Mouse (Mus musculus) right cerebral cortex, postnatal 10 days (tissue): ENCODE measurements at regions not wholly inside any gene's neighbourhood (a gene's known extent, or its start where the extent isn't known, plus 50 kb on each side); places are given as distances from the start of the nearest gene placed in this dataset.

Experiments
- DNase-seq, 2 experiments: peaks; one replicate each; pipeline ENCODE4 v3.0.0; 2021; ENCODE audit warnings: low spot score in 2 of 2

GRCm38 (mm10) chr2:54154501-54155183 is 69.3 kb upstream of the Rprm start:
- no peak for DNase-seq

DNA sequence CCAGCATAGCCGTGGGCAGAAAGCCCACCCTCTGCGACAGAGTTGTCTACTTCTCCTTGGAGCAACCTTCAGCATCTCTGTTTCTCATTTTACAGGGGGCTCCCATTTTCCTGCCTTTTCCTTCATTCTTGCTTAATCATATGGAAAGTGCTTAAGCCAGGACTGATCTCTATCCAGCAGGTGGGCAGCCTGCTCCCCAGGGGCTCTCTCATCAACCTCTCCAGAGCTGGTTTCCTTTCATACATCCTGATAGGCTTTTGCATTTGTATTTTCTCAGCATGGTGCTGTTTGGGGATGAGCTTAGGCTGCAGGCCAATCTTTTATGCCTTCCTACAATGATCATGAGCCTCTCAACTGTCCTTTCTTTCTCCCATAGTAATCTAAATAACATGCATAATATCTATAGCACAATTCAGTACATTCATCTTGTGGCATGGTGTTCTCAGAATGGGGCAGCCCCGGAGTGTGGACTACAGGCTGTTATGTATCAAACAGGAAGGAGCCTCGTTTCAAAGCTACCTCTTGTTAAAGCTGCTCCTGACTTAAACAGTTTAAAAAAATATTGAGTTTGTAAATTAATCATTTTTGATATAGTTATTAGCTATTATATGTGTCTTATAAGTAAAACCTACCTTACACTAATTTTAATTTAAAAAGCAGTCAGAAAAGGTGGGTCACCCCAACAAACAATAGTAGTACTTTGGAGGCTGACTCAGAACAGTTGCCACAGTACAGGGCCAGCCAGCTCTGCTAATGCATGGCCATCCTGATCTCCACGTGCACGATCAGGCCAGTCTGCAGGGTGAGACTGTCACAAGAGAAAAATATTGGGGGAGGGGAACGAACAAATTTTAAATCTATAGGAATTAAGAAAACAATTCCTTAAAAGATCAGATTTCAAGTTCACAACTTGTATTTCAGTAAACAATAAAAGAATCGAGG is 73.6 kb upstream of the Rprm start:
- DNase-seq: no peak

DNA sequence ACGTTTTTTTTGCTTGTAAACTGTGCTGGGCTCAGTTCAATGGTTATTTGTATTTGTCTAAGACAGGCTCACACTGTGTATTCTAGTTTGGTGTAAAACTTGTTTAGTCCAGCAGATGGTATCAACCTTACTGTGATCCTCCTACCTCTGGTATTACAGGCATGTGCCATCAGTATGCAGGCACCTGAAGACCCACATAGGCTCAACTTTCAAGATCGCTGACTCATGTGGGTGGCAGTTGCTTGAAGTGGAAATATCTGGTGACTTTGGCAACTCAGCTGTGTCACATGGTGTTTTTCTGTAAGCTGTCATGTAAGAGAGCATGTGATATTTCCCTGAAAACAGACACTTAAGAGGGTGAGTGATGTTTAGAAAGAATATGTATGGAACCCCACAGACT is 92.2 kb upstream of the Rprm start:
- DNase-seq: no peak

- DNase-seq: no peak
Observed at GRCm38 (mm10) chr2:54190828-54191227, 105.5 kb upstream of the Rprm start.

GRCm38 (mm10) chr2:54198343-54198742 is 113.0 kb upstream of the Rprm start:
- no peak for DNase-seq

GRCm38 (mm10) chr2:54215597-54215996 is 130.2 kb upstream of the Rprm start:
- DNase-seq: no peak

DNA sequence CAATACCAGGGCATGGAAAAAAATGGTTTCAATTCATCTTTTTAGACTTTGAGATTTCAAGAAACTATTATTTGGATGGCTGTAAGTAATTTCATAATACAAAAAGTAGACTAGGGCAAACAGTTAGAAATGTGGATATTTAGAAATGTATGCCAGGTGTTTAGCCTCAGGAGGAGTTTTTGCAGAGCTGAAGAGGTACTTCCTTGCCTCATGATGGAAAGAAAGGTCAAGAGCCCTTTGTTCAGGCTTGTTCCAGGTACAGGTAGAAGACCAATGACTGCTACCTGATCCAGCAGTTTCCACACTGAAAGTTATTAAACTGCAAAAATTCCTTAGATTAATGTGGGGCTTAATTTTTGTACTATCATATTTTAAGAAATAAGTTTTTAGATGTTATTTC is 143.3 kb upstream of the Rprm start:
- no peak for DNase-seq

DNA sequence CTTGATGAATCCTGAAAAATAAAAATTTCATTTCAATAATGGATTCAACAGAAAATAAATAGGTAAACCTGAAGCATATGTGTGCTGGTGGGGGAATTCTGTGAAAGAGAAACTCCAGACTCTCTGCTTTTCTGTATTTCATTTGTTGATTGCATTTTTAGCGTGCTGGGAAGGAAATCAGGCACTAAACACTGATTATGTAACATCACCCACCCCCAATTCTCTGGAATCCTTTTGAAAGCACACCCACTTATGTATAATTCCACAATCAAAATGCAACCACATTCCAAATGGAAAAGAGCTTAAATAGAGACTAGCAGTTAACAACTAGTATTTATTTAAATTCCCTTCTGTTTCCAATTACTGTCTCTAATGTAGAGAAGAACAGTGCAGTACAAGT is 143.7 kb upstream of the Rprm start:
- no peak for DNase-seq

- no peak for DNase-seq
Observed at GRCm38 (mm10) chr2:54236760-54237159, 151.4 kb upstream of the Rprm start.

DNA sequence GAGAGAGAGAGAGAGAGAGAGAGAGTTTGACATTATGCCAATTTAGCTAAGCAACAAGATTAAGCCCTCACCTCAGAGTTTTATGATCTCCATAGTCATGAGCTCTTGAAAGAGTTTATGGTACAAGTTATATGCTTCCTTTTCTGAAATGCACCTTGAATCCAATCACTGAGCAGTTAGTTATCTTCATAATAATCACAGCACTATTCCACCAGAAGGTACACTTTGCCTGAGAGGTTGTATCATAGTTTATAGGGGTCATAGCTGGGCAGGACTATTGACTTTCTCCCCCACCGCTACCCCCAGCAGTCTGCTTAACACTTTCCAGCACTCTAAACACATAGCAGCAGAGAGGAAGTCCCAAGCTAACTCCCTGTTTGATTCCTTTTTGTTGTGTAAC is 151.8 kb upstream of the Rprm start:
- DNase-seq: no peak

- peak in 1 of 2 experiments; percentile 17 for DNase-seq
Observed at GRCm38 (mm10) chr2:54264773-54265452, 171.2 kb upstream of the Galnt13 start.

DNA sequence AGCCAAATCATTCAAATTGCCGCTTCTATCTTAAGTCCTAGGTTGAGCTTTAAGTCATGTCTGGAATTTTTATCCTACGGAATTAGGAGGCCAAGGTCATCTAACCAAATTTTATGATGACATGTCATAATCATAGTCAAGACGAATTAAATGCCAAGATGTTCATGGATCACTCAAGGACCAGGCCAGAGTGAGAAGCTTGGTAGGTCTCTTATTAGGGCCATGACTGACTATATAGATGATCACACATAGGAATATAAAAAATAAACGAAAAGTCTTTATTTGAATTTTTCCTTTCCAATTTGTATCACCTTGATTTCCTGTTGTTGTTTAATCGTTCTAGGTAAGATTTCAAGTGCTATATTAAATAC is 170.7 kb upstream of the Galnt13 start:
- DNase-seq: no peak

DNA sequence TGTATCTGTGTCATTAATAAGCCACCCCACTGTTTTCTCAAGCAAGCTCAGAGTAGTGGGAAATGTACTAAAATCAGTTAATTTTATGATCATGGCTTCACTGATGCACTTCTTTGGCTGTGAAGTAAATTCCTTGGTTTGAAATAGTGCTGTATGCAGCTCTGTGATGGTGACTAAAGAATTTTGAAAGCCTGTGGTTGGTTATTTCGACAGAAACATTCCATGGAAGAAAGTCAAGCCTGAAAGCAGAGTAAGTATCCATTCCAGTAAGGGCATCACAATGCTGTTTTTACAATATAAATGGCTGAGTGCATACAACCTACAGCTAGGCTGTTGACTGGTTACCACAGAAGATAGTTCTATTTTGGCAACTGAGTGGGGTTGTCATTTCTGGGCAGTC is 154.2 kb upstream of the Galnt13 start:
- no peak for DNase-seq

- DNase-seq: no peak
Observed at GRCm38 (mm10) chr2:54283876-54284275, 152.2 kb upstream of the Galnt13 start.

DNA sequence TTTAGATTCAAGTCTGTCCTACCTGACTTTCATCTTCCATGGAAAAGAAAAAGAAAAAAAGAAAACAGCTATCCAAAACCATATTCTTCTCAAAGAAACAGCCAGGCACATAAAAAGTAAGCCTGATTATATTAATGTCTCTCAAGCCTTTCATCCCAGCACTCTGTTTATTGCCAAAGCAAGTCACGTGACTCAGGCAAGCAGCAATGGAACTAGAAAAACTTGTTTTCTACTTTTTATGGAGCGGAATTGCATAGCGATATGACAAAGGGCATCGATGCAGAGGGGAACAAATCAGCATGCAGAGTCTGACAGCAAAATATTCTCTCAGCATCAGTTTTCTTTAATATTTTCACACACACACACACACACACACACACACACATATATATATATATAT is 130.6 kb upstream of the Galnt13 start:
- DNase-seq: no peak

DNA sequence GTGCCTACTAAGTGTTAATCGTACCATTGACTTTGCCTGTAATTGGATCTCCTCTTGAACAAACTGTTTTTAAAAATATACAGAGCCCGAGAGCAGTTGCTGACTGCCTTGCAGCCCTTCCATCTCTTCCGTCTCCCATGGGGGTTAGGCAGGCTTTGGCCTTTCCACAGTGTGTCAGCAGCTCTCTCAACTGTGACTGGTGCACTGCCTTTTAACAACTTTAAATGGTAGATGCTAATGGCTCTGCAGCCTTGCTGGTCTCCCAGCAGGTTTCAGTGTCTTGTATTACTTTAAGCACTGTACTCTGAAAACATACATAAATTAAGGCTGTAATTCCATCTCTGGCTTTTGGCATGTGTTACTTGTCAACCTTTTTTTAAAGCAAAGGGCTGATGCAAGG is 117.6 kb upstream of the Galnt13 start:
- DNase-seq: no peak

- DNase-seq: no peak
Observed at GRCm38 (mm10) chr2:54366963-54367362, 69.2 kb upstream of the Galnt13 start.

- DNase-seq: peak in 1 of 2 experiments; percentile 29
Observed at GRCm38 (mm10) chr2:54379279-54379678, 56.8 kb upstream of the Galnt13 start.
